Mouse (Mus musculus): ENCODE results near the gene Prr5. TPM values are rescaled to one million over a fixed set of nuclear protein-coding genes. Genes with fewer than 3 reads are reported as not detected.
"Not testable (repeated sequence)": the region's sequence is repeated elsewhere in the genome, so short reads cannot be mapped to it uniquely, and the experiment has no call there.

Gene Prr5
- polyA plus RNA-seq, 1 experiment from 2014 or later: 10.9 TPM

DNA sequence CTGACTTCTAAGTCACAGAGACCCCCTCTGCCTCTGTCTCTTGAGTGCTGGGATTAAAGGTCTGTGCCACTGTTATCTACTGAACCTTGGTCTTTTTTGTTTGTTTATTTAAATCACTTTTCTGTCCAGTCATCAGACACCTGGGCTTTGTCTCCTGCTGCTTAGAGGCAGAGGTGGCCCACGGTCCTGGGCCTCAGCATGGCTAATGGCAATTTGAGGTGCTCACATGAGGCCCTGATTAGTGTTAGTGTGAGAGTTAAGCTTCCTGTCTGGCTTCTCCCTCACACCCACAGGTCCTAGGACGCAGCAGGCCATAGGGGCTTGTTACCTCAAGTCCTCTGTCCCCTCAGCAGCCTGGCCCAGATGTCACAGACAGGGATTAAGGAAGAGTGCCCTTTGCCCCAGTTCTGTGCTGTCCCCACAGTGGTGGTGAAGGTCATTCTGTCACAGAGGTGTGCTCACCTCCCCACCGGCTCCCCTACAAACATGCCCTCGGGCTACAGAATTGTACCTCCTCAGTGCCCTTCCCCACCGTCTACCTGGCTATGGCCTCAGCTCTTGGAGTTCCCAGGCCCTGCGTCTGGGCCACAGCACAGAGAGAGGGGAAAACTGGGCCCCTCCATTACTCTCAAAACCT lies 37.7 kb downstream of the Prr5 start:
- H3K4me1 ChIP-seq (ENCODE audit: control insufficient read depth, insufficient read depth, low read length): no peaks in the 10 kb centered on the region
- WGBS: 75% methylated on average over 6 of the region's 6 CpGs

DNA sequence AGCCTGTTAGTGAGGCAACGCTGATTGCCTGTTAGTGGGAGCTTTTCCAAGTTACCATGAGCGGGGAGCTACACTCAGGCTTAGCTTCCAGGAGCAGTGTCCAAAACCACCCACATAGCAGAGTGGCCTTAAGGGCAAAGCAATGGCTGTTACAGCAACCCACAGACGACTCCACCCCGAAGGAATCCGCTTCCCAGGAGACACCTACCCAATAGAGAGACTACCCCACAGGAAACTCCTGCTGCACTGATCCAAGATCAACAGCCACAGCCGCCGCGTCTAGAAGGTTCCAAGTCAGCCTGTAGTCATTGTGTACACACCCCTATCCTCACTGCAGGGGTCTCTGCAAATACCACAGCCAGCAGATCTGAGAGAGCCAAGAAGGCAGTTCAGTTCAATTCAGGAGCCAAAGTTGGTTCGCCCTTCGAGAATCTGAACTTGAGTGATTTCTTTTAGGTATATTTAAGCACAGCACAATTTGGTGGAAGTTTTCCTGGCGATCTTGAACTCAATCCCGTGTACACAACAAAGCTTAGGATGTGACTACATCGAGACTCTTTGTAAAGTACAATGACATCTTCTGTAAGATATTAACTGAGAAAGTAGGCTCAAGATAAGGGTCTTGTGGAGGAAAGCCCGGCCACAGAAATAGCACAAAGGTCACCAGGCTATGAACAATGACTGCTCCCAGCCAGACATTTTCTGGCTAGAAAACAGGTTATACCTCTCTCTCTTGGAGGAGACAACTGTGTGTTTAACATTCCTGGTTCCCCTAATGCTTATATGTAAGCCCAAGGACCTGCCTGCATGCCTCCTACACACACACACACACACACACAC lies 43.4 kb downstream of the Prr5 start:
- DNase-seq (ENCODE audit: low spot score, missing footprints): peak; percentile 82
- Histone ChIP-seq H3K27me3 (ENCODE audit: control insufficient read depth, insufficient read depth, low read length) (peaks cover 2% of the 10 kb centered on the region; the same call in 1 of the 2 replicates), H3K9ac (ENCODE audit: low read length) (no peak overlapping the region), H3K4me1 (ENCODE audit: control insufficient read depth, insufficient read depth, low read length) (peaks cover 6% of the 10 kb centered on the region; the same call in 1 of the 2 replicates), H3K4me2 (no peak overlapping the region), H3K4me3 (ENCODE audit: low read depth, low read length) (no peak overlapping the region), H3K36me3 (ENCODE audit: control insufficient read depth, insufficient read depth, low read length) (no peaks in the 10 kb centered on the region), H3K9me3 (ENCODE audit: control insufficient read depth, low read length) (no peaks in the 10 kb centered on the region), H3K27ac (ENCODE audit: low read depth, low read length) (no peak overlapping the region)
- no peak for ATAC-seq (ENCODE audit: low FRiP score)
- WGBS: 73% methylated on average over 14 of the region's 14 CpGs

More for the DNA sequence above, 37.7 kb downstream of the Prr5 start:
- H3K36me3 ChIP-seq (ENCODE audit: control insufficient read depth, insufficient read depth, low read length): no peaks in the 10 kb centered on the region
- H3K9ac ChIP-seq (ENCODE audit: low read length): no peak overlapping the region
- no peak overlapping the region for H3K4me3 ChIP-seq (ENCODE audit: low read depth, low read length)
- H3K4me2 ChIP-seq: no peak overlapping the region
- no peaks in the 10 kb centered on the region for H3K9me3 ChIP-seq (ENCODE audit: control insufficient read depth, low read length)
- no peaks in the 10 kb centered on the region for H3K27me3 ChIP-seq (ENCODE audit: control insufficient read depth, insufficient read depth, low read length)
- ATAC-seq (ENCODE audit: low FRiP score): no peak
- DNase-seq (ENCODE audit: low spot score, missing footprints): peak; percentile 56
- no peak overlapping the region for H3K27ac ChIP-seq (ENCODE audit: low read depth, low read length)

DNA sequence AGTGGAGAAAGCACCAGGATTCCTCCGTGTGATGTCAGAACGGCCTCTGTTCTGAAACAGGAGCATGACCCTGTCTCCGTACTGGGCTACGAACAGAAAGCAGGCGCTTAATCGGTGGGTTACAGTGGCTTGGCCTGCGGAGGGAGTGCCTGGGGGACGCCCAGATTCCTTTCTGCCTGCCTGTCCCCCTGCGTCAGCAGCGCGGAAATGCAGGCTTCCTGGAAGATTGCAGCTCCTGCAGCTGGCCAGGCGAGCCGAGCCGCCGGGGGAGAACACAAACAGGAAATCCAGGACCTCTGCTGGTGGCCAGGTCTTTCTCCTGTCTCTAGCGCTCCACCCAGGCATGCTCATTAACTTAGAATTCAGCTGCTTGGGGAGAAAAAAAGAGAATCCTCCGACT lies 45.3 kb downstream of the Prr5 start:
- peaks cover 8% of the 10 kb centered on the region for H3K4me1 ChIP-seq (ENCODE audit: control insufficient read depth, insufficient read depth, low read length)
- peak; percentile 93 for DNase-seq (ENCODE audit: low spot score, missing footprints)
- peak overlapping the region; percentile 52 for H3K9ac ChIP-seq (ENCODE audit: low read length)
- no peaks in the 10 kb centered on the region for H3K36me3 ChIP-seq (ENCODE audit: control insufficient read depth, insufficient read depth, low read length)
- H3K27me3 ChIP-seq (ENCODE audit: control insufficient read depth, insufficient read depth, low read length): peaks cover 14% of the 10 kb centered on the region
- WGBS: 1% methylated on average over 17 of the region's 17 CpGs
- H3K9me3 ChIP-seq (ENCODE audit: control insufficient read depth, low read length): no peaks in the 10 kb centered on the region
- H3K27ac ChIP-seq (ENCODE audit: low read depth, low read length): no peak overlapping the region
- peak overlapping the region; percentile 39 for H3K4me2 ChIP-seq
- peak; percentile 52; the same call in 1 of the 2 replicates for ATAC-seq (ENCODE audit: low FRiP score)
- peak overlapping the region; percentile 14; the same call in 1 of the 2 replicates for H3K4me3 ChIP-seq (ENCODE audit: low read depth, low read length)

DNA sequence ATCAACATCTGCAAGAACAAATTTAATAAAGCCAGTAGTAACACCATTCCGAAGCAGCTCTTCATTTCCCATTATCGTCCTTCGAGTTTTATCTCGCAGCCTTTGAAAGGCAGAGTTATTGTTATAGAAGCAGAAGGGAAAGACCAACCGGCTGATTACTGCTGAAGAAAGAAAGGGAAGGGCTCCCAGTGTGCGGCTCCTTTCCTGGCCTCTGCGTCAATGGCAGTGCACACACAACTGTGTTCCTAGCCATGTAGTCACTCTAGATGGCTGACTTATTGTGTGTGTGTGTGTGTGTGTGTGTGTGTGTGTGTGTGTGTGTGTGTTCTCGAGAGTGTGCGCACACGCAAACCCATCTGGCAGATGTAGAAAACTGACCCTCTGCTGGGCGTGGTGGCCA lies 45.7 kb downstream of the Prr5 start:
- Histone ChIP-seq H3K27ac (ENCODE audit: low read depth, low read length) (no peak overlapping the region), H3K4me3 (ENCODE audit: low read depth, low read length) (peak overlapping the region; percentile 14; the same call in 1 of the 2 replicates), H3K4me1 (ENCODE audit: control insufficient read depth, insufficient read depth, low read length) (peaks cover 11% of the 10 kb centered on the region)

DNA sequence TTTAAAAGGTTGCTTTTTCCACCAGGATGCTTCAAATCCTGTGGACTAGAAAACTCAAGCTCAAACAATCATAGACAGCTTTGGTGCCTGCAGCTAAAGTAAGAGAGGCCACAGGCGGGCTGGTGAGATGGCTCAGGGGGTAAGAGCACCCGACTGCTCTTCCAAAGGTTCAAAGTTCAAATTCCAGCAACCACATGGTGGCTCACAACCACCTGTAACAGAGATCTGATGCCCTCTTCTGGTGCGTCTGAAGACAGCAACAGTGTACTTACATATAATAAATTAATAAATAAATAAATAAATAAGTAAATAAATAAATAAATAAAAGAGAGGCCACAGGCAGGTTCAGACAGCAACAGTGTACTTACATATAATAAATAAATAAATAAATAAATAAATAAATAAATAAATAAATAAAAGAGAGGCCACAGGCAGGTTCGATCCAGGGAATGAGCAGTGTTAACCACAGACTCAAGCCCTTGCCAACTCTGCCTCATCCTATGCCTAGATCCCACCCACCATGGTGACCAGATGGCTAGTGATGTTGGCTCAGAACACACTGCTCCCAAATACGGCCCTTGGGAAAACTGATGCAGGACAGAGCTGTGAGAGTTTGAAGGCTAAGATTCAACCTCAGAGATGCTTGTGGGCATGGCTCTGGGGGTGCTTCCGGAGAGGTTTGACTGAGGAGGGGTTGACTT lies 48.3 kb downstream of the Prr5 start:
- 65% methylated on average over 6 of the region's 6 CpGs for WGBS
- Histone ChIP-seq H3K27me3 (ENCODE audit: control insufficient read depth, insufficient read depth, low read length) (peaks cover 27% of the 10 kb centered on the region), H3K4me1 (ENCODE audit: control insufficient read depth, insufficient read depth, low read length) (peaks cover 19% of the 10 kb centered on the region)
- not testable (repeated sequence) for H3K9ac ChIP-seq (ENCODE audit: low read length); H3K36me3 ChIP-seq (ENCODE audit: control insufficient read depth, insufficient read depth, low read length); H3K4me3 ChIP-seq (ENCODE audit: low read depth, low read length); H3K27ac ChIP-seq (ENCODE audit: low read depth, low read length); ATAC-seq (ENCODE audit: low FRiP score); H3K4me2 ChIP-seq; H3K9me3 ChIP-seq (ENCODE audit: control insufficient read depth, low read length)
- peak; percentile 80 for DNase-seq (ENCODE audit: low spot score, missing footprints)

More for the DNA sequence above, 45.7 kb downstream of the Prr5 start:
- H3K9me3 ChIP-seq (ENCODE audit: control insufficient read depth, low read length): no peaks in the 10 kb centered on the region
- peak overlapping the region; percentile 52 for H3K9ac ChIP-seq (ENCODE audit: low read length)
- DNase-seq (ENCODE audit: low spot score, missing footprints) (no peak), ATAC-seq (ENCODE audit: low FRiP score) (no peak)
- peaks cover 18% of the 10 kb centered on the region for H3K27me3 ChIP-seq (ENCODE audit: control insufficient read depth, insufficient read depth, low read length)
- H3K36me3 ChIP-seq (ENCODE audit: control insufficient read depth, insufficient read depth, low read length): no peaks in the 10 kb centered on the region
- H3K4me2 ChIP-seq: peak overlapping the region; percentile 39
- 49% methylated on average over 11 of the region's 11 CpGs for WGBS

DNA sequence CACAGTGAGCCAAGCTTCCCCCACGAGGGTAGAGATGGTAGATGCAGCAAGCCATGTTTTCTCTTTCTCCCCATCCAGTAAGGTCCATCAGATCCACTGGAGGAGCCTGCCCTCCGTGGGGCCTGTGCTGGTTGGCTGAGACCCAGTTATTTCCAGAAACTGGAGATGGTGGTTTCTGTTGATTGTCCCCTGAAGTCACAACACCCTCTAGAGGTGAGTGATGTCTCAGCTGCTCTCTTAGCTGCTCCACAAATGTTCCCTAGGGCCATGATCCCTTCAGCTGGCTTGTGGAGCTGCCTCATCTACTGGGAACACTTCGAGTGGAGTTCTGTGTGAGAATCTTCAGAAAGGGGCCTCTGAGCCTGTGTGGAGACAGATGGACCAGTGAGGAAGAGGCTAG lies 49.4 kb downstream of the Prr5 start:
- no peak overlapping the region for H3K4me3 ChIP-seq (ENCODE audit: low read depth, low read length)
- H3K27me3 ChIP-seq (ENCODE audit: control insufficient read depth, insufficient read depth, low read length): peaks cover 27% of the 10 kb centered on the region
- ATAC-seq (ENCODE audit: low FRiP score) (no peak), DNase-seq (ENCODE audit: low spot score, missing footprints) (peak; percentile 68)
- peaks cover 19% of the 10 kb centered on the region for H3K4me1 ChIP-seq (ENCODE audit: control insufficient read depth, insufficient read depth, low read length)
- H3K27ac ChIP-seq (ENCODE audit: low read depth, low read length): no peak overlapping the region
- no peak overlapping the region for H3K9ac ChIP-seq (ENCODE audit: low read length)
- H3K4me2 ChIP-seq: no peak overlapping the region
- no peaks in the 10 kb centered on the region for H3K9me3 ChIP-seq (ENCODE audit: control insufficient read depth, low read length)
- H3K36me3 ChIP-seq (ENCODE audit: control insufficient read depth, insufficient read depth, low read length): no peaks in the 10 kb centered on the region
- WGBS: 63% methylated on average over 3 of the region's 3 CpGs

DNA sequence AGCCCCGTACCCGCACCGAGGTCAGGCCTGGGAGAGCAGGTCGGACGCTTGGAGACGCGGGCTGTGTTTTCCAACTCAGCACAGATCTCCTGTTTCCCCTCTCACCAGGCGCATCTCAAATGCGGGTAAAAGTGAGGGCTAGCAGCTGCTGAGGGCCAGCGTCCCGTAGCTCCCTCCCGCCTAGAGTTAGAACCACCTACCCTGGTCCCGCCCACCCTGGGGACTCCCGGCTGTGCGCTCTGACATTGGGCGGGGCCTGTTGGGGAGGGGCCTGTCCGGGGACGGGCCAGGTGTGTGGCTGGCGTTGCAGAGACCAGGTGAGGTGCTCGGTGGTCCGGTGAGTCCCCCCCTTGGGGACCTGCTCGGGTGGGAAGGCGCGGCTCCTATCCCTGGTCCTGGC lies 50.4 kb downstream of the Prr5 start, which contains the start of gene Arhgap8:
Arhgap8 (plus strand) TSS at position 262 of the 400 bp plus-strand sequence.
- WGBS: 1% methylated on average over 19 of the region's 24 CpGs
- DNase-seq (ENCODE audit: low spot score, missing footprints): peak; percentile 87
- no peak for ATAC-seq (ENCODE audit: low FRiP score)

DNA sequence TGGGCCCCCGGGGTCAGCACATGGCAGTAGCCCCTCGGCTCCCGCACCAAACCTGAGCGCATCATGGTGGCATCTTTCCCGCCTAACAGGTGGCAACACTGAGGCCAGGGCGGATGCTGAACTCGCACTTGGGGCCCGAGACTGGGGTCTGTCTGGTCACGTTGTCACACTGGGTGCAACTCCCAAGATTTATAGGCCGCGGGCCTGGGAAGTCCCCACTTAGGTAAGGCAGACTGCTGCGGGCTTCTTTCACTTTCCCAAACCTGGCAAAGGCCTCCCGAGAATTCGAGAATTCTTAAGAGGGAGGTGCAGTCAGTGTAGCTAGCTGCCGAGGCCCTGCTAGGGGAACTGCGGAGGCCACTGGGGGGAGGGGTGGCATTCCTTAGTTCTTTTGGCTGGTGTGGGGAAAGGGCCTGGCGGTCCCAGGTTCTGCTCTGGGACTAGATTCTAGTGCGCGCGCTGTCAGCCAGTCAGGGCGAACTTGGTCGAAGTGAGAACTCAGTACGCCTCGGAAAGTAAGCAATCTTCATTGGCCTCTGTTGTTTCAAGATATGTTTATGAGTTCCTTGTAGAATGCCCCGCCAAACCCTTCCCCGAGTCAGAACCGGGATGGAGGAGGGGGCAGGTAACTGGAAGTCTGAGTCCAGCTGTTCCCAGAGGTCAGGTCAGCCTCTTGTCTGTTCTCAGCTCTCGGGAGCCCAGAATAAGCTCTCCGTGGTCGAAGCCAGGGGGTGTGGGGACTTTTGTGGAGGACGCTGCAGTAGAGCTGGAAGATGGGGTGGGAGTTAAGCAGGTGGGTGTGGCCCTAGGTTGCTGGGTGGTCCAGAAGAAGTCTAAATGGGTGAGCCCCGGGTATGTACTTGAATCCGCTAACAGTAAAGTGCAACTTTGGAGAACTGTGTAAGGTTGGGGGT lies 51.1 kb downstream of the Prr5 start:
- peak overlapping the region; percentile 26 for H3K4me2 ChIP-seq
- 6% methylated on average over 33 of the region's 33 CpGs for WGBS
- H3K27me3 ChIP-seq (ENCODE audit: control insufficient read depth, insufficient read depth, low read length): peaks cover 25% of the 10 kb centered on the region
- no peak for ATAC-seq (ENCODE audit: low FRiP score)
- H3K9me3 ChIP-seq (ENCODE audit: control insufficient read depth, low read length): no peaks in the 10 kb centered on the region
- H3K4me3 ChIP-seq (ENCODE audit: low read depth, low read length): no peak overlapping the region
- H3K36me3 ChIP-seq (ENCODE audit: control insufficient read depth, insufficient read depth, low read length): no peaks in the 10 kb centered on the region
- peak; percentile 88 for DNase-seq (ENCODE audit: low spot score, missing footprints)
- H3K27ac ChIP-seq (ENCODE audit: low read depth, low read length): no peak overlapping the region
- H3K4me1 ChIP-seq (ENCODE audit: control insufficient read depth, insufficient read depth, low read length): peaks cover 13% of the 10 kb centered on the region
- H3K9ac ChIP-seq (ENCODE audit: low read length): no peak overlapping the region

More for the DNA sequence above, 50.4 kb downstream of the Prr5 start, which contains the start of gene Arhgap8:
- H3K4me3 ChIP-seq (ENCODE audit: low read depth, low read length): peak within 1 kb of the TSS; percentile 11; the same call in 1 of the 2 replicates
- peaks cover 25% of the 10 kb centered on the region for H3K27me3 ChIP-seq (ENCODE audit: control insufficient read depth, insufficient read depth, low read length)
- no peak within 1 kb of the TSS for H3K27ac ChIP-seq (ENCODE audit: low read depth, low read length)
- H3K4me2 ChIP-seq: peak within 1 kb of the TSS; percentile 26
- H3K9ac ChIP-seq (ENCODE audit: low read length): no peak within 1 kb of the TSS
- H3K9me3 ChIP-seq (ENCODE audit: control insufficient read depth, low read length): no peaks in the 10 kb centered on the region
- peaks cover 16% of the 10 kb centered on the region for H3K4me1 ChIP-seq (ENCODE audit: control insufficient read depth, insufficient read depth, low read length)
- no peaks in the 10 kb centered on the region for H3K36me3 ChIP-seq (ENCODE audit: control insufficient read depth, insufficient read depth, low read length)

Measured in midbrain, embryonic 11.5 days (tissue).